Mouse (Mus musculus): ENCODE measurements at regions not wholly inside any gene's neighbourhood (a gene's known extent, or its start where the extent isn't known, plus 50 kb on each side); places are given as distances from the start of the nearest gene placed in this dataset.
A peak's percentile ranks its signal among the peaks of the same experiment; 100 is the strongest.

DNA sequence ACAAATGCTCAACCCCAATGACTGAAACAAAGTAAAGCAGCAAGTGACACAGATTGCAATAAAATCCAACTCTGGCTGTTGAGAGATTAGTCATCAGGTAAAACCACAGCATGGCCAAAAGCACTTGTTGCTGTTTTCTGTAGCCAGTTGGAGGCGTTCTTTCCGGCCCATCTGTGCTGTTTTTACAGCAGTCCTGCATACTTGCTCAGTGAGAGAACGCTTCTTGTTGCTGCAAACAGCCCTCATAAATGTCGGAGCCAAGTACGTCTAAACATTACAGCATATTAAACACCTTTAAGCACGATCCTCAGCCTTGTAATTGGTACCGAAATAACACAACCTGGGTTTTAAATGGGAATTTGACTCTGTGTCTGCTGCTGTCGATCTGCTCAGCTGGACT lies 65.6 kb upstream of the Hs3st3a1 start:
- no peak for DNase-seq

DNA sequence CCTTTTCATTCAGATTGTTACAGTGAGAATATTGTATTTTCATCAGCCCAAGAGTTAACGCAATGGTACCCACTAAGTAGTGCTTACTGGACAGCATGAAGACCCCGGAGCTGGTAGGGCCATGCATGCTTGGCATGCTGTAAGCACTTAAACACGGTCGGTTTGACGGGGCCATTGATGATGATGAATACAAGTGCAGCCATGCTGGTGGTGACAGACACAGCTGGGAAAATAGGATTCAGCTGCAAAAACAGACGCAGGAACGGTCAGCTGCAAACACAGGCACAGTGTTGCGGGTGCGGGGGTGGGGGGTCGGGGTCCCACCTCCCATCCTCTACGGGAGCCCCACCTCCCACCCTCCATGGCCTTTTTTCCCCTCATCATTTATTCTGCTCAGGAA lies 99.7 kb upstream of the Hs3st3a1 start:
- no peak for DNase-seq

DNA sequence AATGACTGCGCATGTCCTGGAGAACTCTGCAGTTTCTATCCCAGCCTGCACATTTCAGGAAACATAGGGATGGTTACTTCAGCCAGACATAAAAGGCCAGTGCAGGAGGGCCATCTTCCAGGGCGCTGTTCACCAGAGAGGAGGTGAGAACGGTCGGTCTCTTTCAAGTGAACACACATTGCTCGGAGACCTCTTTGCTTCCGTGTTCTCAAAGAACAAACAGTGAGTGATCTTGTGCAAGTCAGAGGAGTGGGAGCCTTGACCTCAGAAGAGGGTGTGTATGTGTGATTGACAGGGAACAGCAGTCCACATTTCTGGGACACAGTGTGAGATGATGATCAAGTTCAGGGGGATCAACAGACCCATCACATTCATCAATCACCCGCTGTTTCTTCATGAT lies 102.7 kb upstream of the Hs3st3a1 start:
- DNase-seq, result peak; percentile 6

DNA sequence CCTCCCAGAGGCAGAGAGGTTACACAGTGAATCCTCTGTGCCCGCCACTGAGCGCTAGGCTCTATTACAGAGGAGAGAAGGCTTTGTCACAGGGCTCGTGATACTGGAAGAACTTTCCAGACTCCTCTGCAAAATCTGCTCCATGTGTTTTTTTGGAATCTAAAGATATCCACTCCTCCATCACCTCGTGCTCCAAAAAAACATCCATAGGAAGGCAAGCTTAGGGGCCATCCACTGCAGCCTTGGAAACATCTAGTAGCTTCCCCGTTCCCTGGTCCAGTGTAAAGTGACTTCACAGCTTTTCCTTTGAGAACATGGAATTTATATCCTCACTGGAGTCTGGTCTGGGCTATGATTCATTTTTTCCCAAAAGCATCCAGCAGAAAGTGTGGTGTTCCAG lies 103.3 kb upstream of the Hs3st3a1 start:
- no peak for DNase-seq

- peak; percentile 39 for DNase-seq
Observed at GRCm38 (mm10) chr11:64329129-64329528, 106.0 kb upstream of the Hs3st3a1 start.

DNA sequence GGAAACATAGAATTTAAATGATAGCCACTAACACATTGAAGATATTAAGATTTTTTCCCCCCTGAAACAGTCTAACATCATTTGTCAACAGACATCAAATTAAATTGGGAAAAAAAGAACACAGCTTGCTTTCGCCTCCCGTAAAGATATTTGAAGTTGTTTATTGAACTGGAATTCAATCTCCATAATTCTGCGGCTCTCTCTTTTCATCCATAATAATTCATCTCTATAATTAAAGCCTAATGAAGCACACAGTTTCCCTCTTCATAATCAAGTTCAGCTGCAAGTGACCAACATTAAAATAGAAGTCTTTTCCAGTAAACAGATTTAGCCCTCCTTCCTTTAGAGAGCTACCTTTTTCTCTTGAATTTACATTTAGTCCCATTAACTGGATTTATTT lies 107.4 kb upstream of the Hs3st3a1 start:
- no peak for DNase-seq

DNA sequence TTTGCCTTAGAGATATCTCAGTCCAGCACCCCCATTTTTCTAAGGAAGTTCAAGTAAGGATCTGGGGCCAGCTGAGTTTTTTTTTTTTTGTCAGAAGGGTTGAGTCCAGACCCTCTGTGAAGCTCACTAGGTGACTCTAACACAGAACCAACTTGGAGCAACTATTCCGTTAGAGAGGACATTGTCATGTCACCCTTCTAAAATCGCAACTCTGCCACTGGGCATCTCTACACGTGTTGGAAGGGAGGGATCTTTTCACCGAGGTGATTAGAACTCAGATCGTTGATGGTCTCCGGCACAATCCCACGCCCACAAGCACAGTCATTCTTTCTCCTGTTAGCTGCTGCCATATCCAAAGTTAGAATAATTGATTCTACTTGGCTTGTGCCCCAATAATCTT lies 108.5 kb upstream of the Hs3st3a1 start:
- no peak for DNase-seq

DNA sequence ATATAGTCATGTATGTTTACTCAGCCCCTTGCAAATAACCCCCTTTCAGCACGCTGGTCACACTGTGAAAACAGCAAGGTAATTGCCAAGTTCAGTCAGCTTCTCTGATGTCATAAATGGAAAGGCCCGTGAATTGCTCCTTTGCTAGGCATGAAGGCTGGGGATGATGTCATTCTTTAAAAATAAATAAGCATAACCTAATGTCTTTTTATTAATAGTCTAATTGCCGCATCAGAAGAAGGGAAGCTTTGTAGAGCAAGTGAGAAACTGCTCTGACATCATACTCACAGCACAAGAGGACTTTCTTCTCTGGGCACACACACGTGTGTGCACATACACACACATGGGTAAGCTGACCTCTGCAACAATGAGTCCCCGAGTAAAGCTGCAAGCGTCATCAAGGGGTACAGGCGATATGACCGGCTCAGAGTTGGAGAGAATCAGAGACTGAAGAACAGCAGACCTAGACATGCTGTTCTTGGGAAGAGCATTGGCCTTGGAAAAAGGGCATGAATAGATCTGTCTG lies 113.2 kb upstream of the Hs3st3a1 start:
- no peak for DNase-seq

- DNase-seq, result no peak
Observed at GRCm38 (mm10) chr11:64317458-64317857, 117.7 kb upstream of the Hs3st3a1 start.

GRCm38 (mm10) chr11:64314997-64315396 lies 120.1 kb upstream of the Hs3st3a1 start:
- no peak for DNase-seq

DNA sequence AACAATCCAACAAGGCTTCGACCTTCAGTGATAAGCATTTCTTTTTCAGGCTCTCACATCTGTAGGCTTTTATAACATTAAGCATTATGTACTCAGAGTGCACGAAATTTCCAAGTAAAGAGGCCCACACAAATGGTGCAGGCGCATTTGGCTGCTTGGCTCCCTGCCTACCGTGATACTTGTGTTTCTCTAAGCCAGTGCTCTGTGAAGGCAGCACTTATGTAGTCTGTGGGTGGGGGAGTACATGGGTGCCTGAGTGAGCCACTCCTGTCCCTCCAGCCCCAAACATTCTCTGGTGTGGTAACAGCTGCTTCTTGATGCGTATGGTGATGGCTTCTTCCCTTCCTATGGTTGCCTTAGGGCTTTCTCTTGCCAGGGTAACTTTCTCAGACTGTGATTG lies 121.9 kb upstream of the Hs3st3a1 start:
- DNase-seq, result no peak

DNA sequence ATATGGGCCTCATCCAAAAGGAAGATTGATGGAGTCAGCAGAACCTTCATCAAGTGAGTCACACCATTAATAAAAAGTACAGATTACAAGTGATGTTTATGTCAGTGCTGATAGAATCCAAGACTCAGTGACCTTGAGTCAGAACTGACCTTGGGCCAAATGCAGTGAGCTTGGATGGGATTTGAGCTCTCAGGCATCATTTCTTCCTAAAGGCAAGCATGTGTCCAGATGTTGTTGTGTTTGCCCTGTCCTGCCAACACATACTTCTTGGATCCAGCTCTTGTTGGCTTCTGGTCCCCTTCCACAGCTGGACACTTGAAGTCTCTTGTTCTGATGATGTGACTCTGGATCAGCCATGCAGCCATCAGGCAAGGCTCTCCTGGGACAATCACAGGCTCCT lies 125.3 kb upstream of the Hs3st3a1 start:
- peak; percentile 37 for DNase-seq

- DNase-seq, result no peak
Observed at GRCm38 (mm10) chr11:64297825-64298224, 137.3 kb upstream of the Hs3st3a1 start.

- no peak for DNase-seq
Observed at GRCm38 (mm10) chr11:64288236-64288635, 146.9 kb upstream of the Hs3st3a1 start.

DNA sequence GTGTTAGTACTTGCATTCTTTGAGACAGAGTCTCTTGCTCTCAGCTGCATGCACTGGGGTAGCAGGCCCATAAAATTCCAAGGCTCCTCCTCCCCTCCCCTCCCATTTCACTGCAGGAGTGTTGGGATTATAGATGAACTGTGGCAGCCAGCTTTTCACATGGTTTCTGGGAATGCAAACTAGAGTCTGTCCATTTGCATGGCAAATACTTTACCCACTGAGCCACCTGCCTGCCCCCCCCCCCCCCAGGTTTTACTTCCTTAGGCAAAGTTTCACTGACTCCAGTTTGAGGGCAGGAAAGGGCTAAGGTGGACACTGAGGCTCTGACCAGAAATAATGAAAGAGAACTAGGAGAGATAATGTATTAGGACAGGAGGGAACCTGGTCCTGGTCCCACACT lies 147.6 kb upstream of the Hs3st3a1 start:
- DNase-seq, result no peak

DNA sequence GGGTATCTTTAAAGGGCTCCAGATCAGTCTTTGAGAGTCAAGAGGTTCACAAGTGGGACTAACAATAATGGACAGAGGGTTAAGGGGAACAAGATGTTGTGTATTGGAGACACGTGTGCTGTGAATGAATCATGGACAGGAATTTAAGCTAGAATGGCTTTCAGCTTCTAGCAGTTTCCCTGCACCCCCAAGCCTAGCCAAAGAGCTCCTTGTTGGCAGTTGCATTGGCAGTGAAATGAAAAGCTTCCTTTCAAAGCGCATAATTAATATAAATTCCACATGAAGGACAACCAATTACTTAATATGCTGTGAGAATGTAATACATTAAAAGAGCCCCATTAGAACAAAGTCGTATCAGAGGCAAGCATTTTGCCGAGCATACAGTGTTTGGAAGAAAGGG lies 153.4 kb upstream of the Hs3st3a1 start:
- no peak for DNase-seq

DNA sequence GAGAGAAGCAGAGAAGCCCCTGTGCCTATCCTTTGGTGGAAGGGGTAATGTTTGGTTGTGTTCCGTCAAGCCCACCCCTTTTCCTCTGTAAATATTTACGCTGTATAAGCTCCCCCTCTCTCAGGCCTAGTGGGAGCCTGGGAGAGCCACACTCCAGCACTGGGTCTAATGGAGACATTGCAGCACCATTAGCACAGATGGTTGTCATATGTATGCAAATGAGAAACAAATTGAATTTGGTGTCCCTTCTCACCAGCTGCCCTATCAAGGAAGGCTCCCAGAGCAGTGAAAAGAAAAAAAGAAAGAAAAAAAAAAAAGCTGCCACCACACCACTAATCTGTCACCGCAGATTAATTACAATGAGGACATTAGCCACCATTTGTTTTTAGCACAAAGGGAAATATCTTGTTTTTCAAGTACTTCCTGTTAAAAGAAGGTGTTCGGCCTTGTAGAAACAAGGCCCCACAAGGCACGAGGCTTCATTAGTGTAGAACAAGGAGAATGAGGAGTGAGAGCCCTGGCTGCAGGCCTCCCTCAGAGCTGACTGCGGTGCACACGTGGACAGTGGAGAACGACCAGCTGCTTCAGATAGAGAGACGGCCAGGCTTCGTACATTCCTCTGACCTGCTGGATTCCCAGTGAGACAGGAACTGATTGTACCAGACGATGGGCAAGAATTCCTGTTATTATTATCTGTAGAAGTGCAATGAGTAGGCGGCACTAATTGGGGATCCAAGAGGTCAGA lies 156.7 kb upstream of the Hs3st3a1 start:
- DNase-seq, result no peak

- DNase-seq, result no peak
Observed at GRCm38 (mm10) chr11:64273726-64274125, 161.4 kb upstream of the Hs3st3a1 start.

DNA sequence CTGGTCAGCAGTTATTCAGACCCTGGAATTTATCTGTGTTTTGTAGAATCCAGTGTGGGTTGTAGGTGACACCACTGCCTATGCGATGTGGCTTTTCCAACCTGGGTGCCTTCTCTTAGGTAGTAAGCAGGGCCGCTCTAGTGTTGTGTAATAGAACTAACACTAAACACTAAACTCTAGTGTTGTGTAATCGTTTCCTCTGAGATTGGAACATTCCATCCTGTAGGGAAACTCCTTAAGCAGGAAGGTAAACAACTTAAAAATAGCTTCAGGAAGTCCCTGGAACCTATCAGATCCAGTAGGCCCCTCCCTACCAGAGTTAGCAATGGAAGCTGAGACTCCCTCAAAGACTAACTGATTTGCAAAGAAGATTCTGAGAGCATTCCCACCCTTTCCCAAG lies 161.9 kb upstream of the Hs3st3a1 start:
- DNase-seq, result peak; percentile 36

DNA sequence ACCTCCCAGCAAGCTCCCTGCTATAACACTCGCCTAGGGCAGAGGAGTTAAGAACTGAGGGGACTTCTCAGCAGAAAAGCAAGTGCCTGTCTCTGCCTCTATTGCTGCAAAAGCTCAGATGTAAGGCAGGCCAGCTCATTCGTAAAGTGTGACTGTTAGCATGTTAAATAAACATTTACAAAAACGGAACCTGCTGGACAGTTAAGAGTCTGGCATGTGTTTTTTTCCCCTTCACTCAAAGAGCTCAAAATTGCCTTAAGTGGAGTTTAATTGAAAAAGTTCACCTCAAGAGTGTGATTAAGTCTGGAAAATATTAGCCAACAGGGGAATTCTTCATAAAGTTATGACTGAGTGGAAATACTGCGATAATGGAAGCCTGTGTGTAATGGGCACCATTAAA lies 167.0 kb upstream of the Hs3st3a1 start:
- DNase-seq, result peak; percentile 27

DNA sequence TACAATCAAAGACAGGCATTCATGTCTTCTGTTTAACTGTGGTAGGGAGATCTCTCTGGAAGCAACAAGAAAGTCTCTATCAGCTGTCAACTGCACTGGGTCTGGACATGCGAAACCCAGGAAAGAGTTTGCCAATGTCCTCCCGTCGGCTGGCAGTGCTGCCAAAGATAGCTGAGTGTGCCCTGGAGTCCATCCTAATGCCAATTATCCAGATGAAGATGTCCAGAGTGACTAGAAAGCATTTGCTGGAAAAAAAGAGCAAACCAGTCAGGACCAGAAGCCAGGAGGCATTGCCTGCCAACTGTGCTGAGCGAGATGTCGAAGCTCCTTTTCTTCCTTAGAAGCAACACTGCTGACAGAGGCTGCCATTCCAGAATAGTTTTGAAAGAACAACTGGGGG lies 167.6 kb upstream of the Hs3st3a1 start:
- DNase-seq, result no peak

DNA sequence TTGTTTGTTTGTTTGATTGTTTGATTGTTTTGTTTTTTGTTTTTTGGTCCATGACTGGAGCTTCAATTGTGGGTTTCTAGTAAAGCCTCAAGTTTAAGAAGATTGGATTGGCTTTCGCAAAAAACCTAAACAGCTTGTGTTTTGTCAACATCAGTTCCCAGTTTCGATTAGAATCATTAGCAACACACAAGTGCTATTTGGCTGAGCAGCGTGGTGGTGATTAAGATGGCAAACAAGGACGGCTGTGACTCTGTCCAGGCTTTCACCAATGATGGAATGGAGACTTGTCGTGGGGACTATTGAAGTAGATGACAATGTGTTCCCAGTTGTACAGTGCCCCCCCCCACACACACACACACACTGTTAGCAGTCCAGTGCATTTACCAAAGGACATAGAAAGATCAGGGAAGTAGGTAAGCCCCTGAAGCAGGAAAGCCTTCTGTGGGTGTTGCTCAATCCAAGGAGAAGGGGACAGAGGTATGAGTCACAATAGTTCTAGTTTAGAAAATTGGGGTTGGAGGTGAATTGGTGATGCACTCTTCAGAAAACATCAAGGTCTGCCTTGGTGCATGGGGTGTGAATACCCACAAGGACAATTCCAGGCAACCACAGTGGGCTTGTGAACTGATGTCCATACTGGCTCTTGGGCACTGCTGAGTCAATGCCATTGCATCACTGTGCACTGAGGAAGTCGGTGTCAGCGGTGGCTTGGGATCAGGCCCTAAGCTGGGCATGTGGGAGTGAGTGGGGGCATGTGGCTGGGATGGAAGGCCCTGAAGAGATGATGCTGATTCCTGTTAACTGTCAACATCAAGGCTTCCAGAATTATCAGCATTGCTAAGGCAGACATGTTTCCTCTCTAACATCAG lies 174.5 kb upstream of the Cox10 start:
- no peak for DNase-seq

DNA sequence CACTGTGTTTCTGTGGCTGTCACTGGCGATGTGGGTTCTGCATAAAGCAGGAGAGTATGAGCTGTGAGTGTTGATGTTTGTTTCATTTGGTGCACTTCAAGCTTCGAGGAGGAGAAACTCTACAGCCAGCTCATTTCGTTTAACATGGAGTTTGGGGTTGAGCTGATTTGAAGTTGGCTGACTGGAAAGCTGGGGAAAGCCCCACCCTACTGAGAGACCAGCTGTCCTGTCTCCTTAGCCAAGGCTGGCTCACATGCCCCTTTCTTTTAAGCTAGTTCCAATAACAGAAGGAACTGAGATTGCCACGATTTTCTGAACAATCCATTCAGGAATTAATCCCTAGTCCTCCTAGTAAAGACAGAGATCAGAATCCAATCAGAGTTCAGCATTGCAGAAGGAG lies 157.6 kb upstream of the Cox10 start:
- no peak for DNase-seq

DNA sequence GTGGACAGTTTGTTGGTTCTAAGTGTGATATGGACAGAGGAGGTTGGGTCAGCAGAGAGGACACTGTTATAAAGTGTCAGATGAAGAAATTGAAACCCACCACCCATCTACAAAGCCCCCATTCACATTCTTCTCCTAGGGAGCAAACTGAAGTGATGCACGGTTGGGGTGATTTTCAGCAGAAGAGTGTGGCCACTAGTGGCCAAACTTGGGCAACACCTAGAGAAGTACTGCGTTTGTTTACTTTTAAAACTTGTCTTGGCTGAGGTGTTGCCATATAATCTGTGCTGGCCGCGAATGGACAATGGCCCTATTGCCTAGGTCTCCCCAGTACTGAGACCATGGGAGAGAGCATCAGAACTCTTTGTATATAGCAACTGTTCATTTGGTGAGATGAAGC lies 150.8 kb upstream of the Cox10 start:
- DNase-seq, result no peak

Measured in lung, postnatal 36 days (tissue).